Mouse (Mus musculus): ENCODE data around the gene Prss32. TPM values are rescaled to one million over a fixed set of nuclear protein-coding genes. Genes with fewer than 3 reads are reported as not detected.

Gene Prss32
- polyA plus RNA-seq, 1 experiment: not detected

DNA sequence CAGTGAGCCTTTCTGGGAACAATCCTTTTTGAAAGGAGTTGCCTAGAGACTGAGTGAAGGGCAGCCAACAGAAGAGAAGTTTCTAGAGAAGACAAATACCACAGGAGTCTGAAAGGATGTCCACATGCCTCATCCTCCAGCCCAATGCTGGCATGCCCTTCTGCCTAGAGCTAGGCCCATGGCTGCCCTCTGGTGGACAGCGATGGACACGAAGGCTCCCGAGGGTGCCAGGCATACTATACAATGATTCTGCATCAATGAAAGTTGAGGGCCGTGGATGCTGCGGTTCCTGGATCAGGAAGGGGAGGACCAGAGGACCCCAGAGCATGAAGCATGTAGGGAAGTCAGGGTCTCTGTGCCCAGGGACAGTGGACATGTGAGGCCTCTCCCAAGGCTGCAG, 9.6 kb downstream of the Prss32 start:
- Histone ChIP-seq H3K4me3 (ENCODE audit: insufficient read depth, low read depth, low read length) (no peak overlapping the region), H3K4me1 (ENCODE audit: control insufficient read depth, insufficient read depth, low read length) (no peaks in the 10 kb centered on the region), H3K27ac (ENCODE audit: insufficient read depth, low read depth, low read length) (no peak overlapping the region)
- no peak for TF ChIP-seq POLR2A (IDR thresholded peaks at IDR 0.05; ENCODE audit: insufficient read depth, low read depth, low read length)
- no peak for TF ChIP-seq CTCF (IDR thresholded peaks at IDR 0.05; ENCODE audit: insufficient read depth, low read depth, low read length)
- 29% methylated on average over 5 of the region's 5 CpGs for WGBS

DNA sequence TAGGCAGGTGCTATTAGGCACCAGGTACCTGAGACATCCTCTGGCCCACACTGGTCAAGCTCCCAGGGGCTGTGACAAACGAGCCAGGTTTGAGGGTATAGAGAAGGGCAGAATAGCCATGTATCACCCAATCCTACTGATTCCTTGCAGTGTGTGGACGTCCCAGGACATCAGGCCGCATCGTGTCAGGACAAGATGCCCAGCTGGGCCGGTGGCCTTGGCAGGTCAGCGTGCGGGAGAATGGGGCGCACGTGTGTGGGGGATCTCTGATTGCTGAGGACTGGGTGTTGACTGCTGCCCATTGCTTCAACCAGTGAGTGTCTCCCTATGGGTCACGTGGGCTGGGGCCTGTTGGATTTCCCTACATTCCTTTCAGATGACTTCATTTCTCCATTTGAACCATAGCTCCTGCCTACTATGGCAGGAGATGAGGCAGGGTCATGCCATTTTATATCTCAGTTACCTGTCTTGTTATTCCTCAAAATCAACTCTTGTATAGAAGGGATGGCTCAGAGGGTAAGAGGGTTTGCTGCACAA, 10.6 kb downstream of the Prss32 start:
- Histone ChIP-seq H3K27ac (ENCODE audit: insufficient read depth, low read depth, low read length) (no peak overlapping the region), H3K4me1 (ENCODE audit: control insufficient read depth, insufficient read depth, low read length) (no peaks in the 10 kb centered on the region), H3K4me3 (ENCODE audit: insufficient read depth, low read depth, low read length) (no peak overlapping the region)
- TF ChIP-seq CTCF (IDR thresholded peaks at IDR 0.05; ENCODE audit: insufficient read depth, low read depth, low read length) (no peak), POLR2A (IDR thresholded peaks at IDR 0.05; ENCODE audit: insufficient read depth, low read depth, low read length) (no peak)
- 90% methylated on average over 10 of the region's 10 CpGs for WGBS

DNA sequence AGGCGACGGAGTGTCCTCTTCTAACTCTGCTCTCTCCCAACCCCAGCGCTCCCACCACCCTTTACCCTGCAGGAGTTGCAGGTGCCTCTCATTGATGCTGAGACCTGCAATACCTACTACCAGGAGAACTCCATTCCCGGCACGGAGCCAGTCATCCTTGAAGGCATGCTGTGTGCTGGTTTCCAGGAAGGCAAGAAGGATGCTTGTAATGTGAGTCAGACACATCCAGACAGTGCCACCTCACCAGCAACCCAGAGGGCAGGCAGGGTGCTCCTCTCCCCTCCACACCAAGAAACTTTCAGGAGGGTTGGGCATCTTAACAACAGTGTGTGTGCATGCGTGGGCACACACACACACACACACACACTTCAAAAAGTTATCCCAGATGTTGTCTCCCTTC, 13.5 kb downstream of the Prss32 start:
- no peak for TF ChIP-seq POLR2A (IDR thresholded peaks at IDR 0.05; ENCODE audit: insufficient read depth, low read depth, low read length)
- no peak for TF ChIP-seq CTCF (IDR thresholded peaks at IDR 0.05; ENCODE audit: insufficient read depth, low read depth, low read length)
- Histone ChIP-seq H3K4me1 (ENCODE audit: control insufficient read depth, insufficient read depth, low read length) (no peaks in the 10 kb centered on the region), H3K4me3 (ENCODE audit: insufficient read depth, low read depth, low read length) (no peak overlapping the region), H3K27ac (ENCODE audit: insufficient read depth, low read depth, low read length) (no peak overlapping the region)
- 90% methylated on average over 6 of the region's 6 CpGs for WGBS

DNA sequence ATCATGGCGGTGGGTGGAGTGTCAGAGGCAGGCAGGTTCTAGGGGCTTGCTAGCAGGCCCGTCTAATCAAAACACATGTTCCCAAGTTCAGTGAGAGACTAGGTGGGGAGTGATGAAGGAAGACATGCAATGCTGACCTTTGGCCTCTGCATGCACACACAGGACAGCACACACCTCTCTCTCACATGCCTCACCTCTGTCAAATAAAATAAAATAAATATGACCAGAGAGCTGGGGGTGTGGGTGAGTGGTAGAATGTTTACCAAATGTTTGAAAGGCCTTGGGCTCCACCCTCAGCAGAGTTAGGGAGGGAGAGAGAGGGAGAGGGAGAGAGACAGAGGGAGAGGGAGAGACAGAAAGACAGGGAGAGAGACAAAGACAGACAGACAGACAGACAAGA, 14.3 kb downstream of the Prss32 start:
- 86% methylated on average over 2 of the region's 2 CpGs for WGBS
- no peak for TF ChIP-seq POLR2A (IDR thresholded peaks at IDR 0.05; ENCODE audit: insufficient read depth, low read depth, low read length)
- no peak for TF ChIP-seq CTCF (IDR thresholded peaks at IDR 0.05; ENCODE audit: insufficient read depth, low read depth, low read length)
- Histone ChIP-seq H3K27ac (ENCODE audit: insufficient read depth, low read depth, low read length) (no peak overlapping the region), H3K4me3 (ENCODE audit: insufficient read depth, low read depth, low read length) (no peak overlapping the region), H3K4me1 (ENCODE audit: control insufficient read depth, insufficient read depth, low read length) (no peaks in the 10 kb centered on the region)

DNA sequence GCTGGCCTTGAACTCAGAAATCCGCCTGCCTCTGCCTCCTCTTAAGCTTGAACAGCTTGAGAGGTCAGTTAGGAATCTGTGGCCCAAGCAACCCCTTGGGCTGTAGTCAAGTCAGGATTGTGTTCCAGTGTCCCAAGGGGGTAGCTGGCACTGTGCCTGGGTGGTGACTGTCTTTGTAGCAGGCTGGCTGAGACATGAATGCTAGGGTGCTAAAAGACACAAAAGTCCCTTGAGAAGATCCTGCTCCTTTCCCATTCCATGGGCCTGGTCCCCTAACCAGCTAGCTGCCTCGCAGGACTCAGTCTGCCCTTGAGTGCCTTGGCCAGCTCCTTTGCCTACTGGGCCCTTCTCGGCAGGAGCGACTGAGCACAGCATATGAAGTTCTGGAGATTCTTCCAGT, 19.3 kb downstream of the Prss32 start:
- no peak for TF ChIP-seq CTCF (IDR thresholded peaks at IDR 0.05; ENCODE audit: insufficient read depth, low read depth, low read length)
- H3K4me3 ChIP-seq (ENCODE audit: insufficient read depth, low read depth, low read length): no peak overlapping the region
- WGBS: 78% methylated on average over 4 of the region's 4 CpGs
- H3K4me1 ChIP-seq (ENCODE audit: control insufficient read depth, insufficient read depth, low read length): no peaks in the 10 kb centered on the region
- no peak overlapping the region for H3K27ac ChIP-seq (ENCODE audit: insufficient read depth, low read depth, low read length)

DNA sequence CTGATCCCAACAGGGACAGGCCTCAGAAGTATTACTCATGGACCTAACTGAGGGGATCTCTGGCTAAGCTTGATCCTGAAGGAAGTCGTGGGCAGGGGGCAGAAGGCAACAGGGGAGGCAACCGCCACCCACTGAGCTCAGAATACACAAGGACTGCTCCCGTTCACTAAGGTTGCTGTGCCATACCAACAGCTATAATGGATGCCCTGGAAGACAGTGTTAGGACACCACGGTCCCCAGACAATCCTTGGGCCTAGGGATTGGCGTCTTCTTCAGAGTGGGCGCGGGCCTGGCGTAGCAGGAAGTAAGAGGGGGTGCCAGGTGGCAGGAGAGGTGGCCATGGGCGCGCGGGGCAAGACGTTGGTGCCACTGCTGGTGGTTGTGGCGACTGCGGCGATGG, 24.1 kb downstream of the Prss32 start, which contains the start of gene Prss21:
Gene Prss21, plus strand, starts transcription at position 301 of the 400 bp plus-strand sequence.
- no peak within 1 kb of the TSS for H3K4me3 ChIP-seq (ENCODE audit: insufficient read depth, low read depth, low read length)
- 92% methylated on average over 15 of the region's 15 CpGs for WGBS
- H3K27ac ChIP-seq (ENCODE audit: insufficient read depth, low read depth, low read length): no peak within 1 kb of the TSS
- no peaks in the 10 kb centered on the region for H3K4me1 ChIP-seq (ENCODE audit: control insufficient read depth, insufficient read depth, low read length)
- TF ChIP-seq POLR2A (IDR thresholded peaks at IDR 0.05; ENCODE audit: insufficient read depth, low read depth, low read length): no peak
- TF ChIP-seq CTCF (IDR thresholded peaks at IDR 0.05; ENCODE audit: insufficient read depth, low read depth, low read length): no peak

DNA sequence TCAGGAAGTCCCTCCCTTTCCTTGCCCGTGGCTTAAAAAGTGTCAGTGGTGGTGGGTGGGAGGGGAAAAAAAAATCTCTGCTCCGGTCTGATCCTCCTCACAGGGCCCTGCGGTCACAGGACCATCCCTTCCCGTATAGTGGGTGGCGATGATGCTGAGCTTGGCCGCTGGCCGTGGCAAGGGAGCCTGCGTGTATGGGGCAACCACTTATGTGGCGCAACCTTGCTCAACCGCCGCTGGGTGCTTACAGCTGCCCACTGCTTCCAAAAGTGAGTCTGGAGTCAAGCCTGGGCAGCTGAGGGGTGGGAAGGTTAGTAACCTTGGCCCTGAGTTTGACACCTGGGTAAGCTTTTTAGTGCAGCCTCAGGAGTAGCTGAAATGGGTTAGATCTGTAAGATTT, 24.9 kb downstream of the Prss32 start:
- 90% methylated on average over 11 of the region's 11 CpGs for WGBS
- Histone ChIP-seq H3K27ac (ENCODE audit: insufficient read depth, low read depth, low read length) (no peak overlapping the region), H3K4me1 (ENCODE audit: control insufficient read depth, insufficient read depth, low read length) (no peaks in the 10 kb centered on the region), H3K4me3 (ENCODE audit: insufficient read depth, low read depth, low read length) (no peak overlapping the region)
- TF ChIP-seq POLR2A (IDR thresholded peaks at IDR 0.05; ENCODE audit: insufficient read depth, low read depth, low read length): no peak
- TF ChIP-seq CTCF (IDR thresholded peaks at IDR 0.05; ENCODE audit: insufficient read depth, low read depth, low read length): no peak

DNA sequence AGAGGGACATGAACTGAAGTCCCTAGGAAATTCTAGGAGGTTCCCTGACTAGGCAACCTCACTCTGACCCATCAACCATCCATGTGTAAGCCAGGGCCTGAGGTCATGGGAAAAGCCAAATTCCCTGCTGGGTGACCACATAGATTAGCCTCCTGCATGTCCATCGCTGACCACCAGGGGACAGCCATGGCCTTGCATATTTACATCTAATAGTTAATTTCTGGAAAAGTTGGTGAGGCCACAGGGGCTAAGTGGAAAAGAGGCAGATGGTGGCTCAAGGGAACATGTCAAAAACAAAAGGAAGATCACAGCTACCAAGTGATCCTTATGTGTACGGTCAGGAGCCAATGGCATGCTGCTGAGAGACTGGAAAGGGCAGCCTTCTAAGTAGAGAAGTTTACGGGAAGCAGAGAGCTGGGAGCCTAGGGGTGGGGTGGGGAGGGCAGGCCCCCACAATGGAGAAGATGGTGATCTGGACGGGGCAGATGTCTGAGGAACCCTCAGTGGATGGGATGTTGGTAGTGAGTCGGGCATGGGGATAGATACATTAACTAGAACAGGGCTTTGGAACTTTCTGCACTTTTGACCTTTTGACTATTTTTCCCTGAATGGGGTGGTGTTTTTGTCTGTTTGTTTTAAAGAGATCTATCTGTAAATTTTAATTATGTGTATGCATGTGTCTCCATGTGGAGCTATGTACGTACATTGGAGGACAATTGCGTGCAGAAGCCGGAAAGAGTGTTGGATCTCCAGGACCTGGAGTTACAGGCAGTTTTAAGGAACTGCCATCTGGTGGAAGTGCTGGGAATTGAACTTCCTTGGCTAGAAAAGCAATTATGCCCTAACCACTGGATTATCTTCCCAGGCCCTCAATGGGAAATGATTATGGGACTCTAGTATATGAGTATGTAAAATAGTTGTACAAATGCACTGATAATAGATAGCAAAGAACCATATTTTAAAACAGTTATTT, 30.5 kb downstream of the Prss32 start:
- 38% methylated on average over 8 of the region's 8 CpGs for WGBS
- TF ChIP-seq CTCF (IDR thresholded peaks at IDR 0.05; ENCODE audit: insufficient read depth, low read depth, low read length) (no peak), POLR2A (IDR thresholded peaks at IDR 0.05; ENCODE audit: insufficient read depth, low read depth, low read length) (no peak)
- Histone ChIP-seq H3K4me1 (ENCODE audit: control insufficient read depth, insufficient read depth, low read length) (peaks cover 4% of the 10 kb centered on the region), H3K27ac (ENCODE audit: insufficient read depth, low read depth, low read length) (no peak overlapping the region), H3K4me3 (ENCODE audit: insufficient read depth, low read depth, low read length) (no peak overlapping the region)

DNA sequence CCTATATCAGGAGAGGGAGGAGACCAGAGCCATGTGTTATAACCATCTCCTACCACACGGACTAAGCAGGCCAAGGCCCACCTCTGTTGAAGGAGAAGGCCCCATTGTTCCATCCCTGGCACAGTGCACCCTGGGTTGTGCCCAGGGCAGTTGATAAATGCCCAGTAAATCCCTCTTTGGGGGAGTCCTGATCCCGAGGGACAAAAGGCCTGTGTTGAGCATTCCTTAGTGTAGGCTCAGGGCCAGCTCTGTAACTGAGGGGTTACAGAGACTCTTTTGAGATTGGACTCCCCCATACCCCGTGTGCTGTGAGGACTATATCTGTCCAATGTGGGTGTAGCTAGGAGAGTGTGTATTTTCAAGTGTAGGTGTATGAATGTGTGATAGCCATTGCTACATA, 33.1 kb downstream of the Prss32 start:
- WGBS: 22% methylated on average over 3 of the region's 3 CpGs
- H3K4me1 ChIP-seq (ENCODE audit: control insufficient read depth, insufficient read depth, low read length): peaks cover 4% of the 10 kb centered on the region
- no peak overlapping the region for H3K27ac ChIP-seq (ENCODE audit: insufficient read depth, low read depth, low read length)
- H3K4me3 ChIP-seq (ENCODE audit: insufficient read depth, low read depth, low read length): no peak overlapping the region
- TF ChIP-seq POLR2A (IDR thresholded peaks at IDR 0.05; ENCODE audit: insufficient read depth, low read depth, low read length) (no peak), CTCF (IDR thresholded peaks at IDR 0.05; ENCODE audit: insufficient read depth, low read depth, low read length) (no peak)

All from olfactory bulb, adult 2 months (tissue).